Mouse (Mus musculus): ENCODE results near the gene Fam47e. TPM values are rescaled to one million over a fixed set of nuclear protein-coding genes. Genes with fewer than 3 reads are reported as not detected.

Fam47e gene
- polyA plus RNA-seq, 1 experiment from 2014 or later, result not detected

- WGBS, result 92% methylated on average over 5 of the region's 5 CpGs
- H3K36me3 ChIP-seq (replicated peaks), result no peaks in the 10 kb centered on the region
These were observed 52.8 kb downstream of the Fam47e start for GRCm38 (mm10) chr5:92607492-92608229.

GRCm38 (mm10) chr5:92612756-92613155 is 57.9 kb downstream of the Fam47e start:
- 92% methylated on average over 4 of the region's 4 CpGs for WGBS
- no peaks in the 10 kb centered on the region for H3K36me3 ChIP-seq (replicated peaks)
- no peak overlapping the region for H3K27ac ChIP-seq
- H3K4me3 ChIP-seq, result no peak overlapping the region
- H3K4me1 ChIP-seq, result no peaks in the 10 kb centered on the region
- H3K9me3 ChIP-seq, result no peaks in the 10 kb centered on the region
- DNase-seq (ENCODE audit: extremely low spot score, low spot score), result no peak
- no peaks in the 10 kb centered on the region for H3K27me3 ChIP-seq (ENCODE audit: poor library complexity, severe bottlenecking)

More at GRCm38 (mm10) chr5:92607492-92608229, 52.8 kb downstream of the Fam47e start:
- no peaks in the 10 kb centered on the region for H3K9me3 ChIP-seq
- DNase-seq (ENCODE audit: extremely low spot score, low spot score), result no peak
- no peak overlapping the region for H3K4me3 ChIP-seq
- H3K4me1 ChIP-seq, result peaks cover 11% of the 10 kb centered on the region
- H3K27ac ChIP-seq, result no peak overlapping the region
- H3K27me3 ChIP-seq (ENCODE audit: poor library complexity, severe bottlenecking), result peaks cover 23% of the 10 kb centered on the region

DNA sequence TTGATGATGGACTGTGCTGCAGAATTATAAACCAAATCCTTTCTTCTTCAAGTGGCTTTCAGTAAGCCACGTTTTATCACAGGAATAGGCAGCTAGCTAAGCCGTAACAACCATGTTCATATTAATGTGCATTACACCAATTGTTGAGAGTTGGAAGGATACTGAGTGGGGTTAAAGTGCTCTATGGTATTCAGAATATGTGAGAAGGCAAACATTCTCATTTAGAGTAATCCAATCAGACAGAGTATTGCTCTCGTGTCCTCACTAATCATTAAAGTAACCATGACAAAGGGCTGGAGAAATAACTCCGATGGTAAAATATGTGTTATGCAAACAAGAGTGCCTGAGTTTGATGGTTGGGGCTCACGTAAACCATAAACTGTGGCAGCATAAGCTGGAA is 67.0 kb downstream of the Fam47e start:
- DNase-seq (ENCODE audit: extremely low spot score, low spot score), result no peak
- Histone ChIP-seq H3K4me1 (no peaks in the 10 kb centered on the region), H3K27me3 (ENCODE audit: poor library complexity, severe bottlenecking) (no peaks in the 10 kb centered on the region), H3K36me3 (replicated peaks) (no peaks in the 10 kb centered on the region), H3K9me3 (peaks cover 4% of the 10 kb centered on the region; the same call in 1 of the 2 replicates), H3K27ac (no peak overlapping the region), H3K4me3 (no peak overlapping the region)
- WGBS, result 91% methylated on average over 5 of the region's 5 CpGs

DNA sequence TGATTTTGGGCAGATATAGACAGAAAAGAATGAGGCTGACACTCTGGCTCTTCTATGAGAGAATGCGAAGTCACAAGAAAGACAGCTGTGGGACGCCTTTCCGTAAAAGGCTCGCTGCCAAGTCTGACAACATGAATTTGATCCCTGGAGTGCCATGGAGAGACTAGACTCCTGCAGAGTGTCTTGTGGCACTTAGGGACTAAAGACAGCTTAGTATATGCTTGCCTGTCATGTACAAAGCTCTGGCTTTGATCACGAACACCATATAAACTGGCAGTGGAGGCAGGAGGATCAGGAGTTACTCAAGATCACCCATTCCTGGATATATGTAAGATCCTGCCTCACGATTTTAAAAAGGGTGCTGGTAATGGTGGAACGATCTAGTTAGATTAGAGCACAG is 73.0 kb downstream of the Fam47e start:
- Histone ChIP-seq H3K9me3 (peaks cover 4% of the 10 kb centered on the region; the same call in 1 of the 2 replicates), H3K4me1 (no peaks in the 10 kb centered on the region), H3K27ac (no peak overlapping the region), H3K36me3 (replicated peaks) (no peaks in the 10 kb centered on the region), H3K4me3 (no peak overlapping the region), H3K27me3 (ENCODE audit: poor library complexity, severe bottlenecking) (no peaks in the 10 kb centered on the region)
- no peak for DNase-seq (ENCODE audit: extremely low spot score, low spot score)
- 90% methylated on average over 7 of the region's 7 CpGs for WGBS

GRCm38 (mm10) chr5:92633526-92633925 is 78.7 kb downstream of the Fam47e start:
- Histone ChIP-seq H3K27me3 (ENCODE audit: poor library complexity, severe bottlenecking) (no peaks in the 10 kb centered on the region), H3K9me3 (no peaks in the 10 kb centered on the region), H3K4me1 (no peaks in the 10 kb centered on the region), H3K4me3 (no peak overlapping the region), H3K36me3 (replicated peaks) (no peaks in the 10 kb centered on the region), H3K27ac (no peak overlapping the region)
- DNase-seq (ENCODE audit: extremely low spot score, low spot score), result no peak
- 62% methylated on average over 4 of the region's 4 CpGs for WGBS

- Histone ChIP-seq H3K4me3 (no peak overlapping the region), H3K36me3 (replicated peaks) (no peaks in the 10 kb centered on the region), H3K4me1 (no peaks in the 10 kb centered on the region), H3K9me3 (no peaks in the 10 kb centered on the region), H3K27me3 (ENCODE audit: poor library complexity, severe bottlenecking) (no peaks in the 10 kb centered on the region), H3K27ac (no peak overlapping the region)
- WGBS, result 78% methylated on average over 3 of the region's 3 CpGs
- DNase-seq (ENCODE audit: extremely low spot score, low spot score), result no peak
These were observed 80.0 kb downstream of the Fam47e start for GRCm38 (mm10) chr5:92634916-92635315.

- no peak for DNase-seq (ENCODE audit: extremely low spot score, low spot score)
- H3K36me3 ChIP-seq (replicated peaks), result no peaks in the 10 kb centered on the region
- no peaks in the 10 kb centered on the region for H3K4me1 ChIP-seq
- no peaks in the 10 kb centered on the region for H3K9me3 ChIP-seq
- 93% methylated on average over 5 of the region's 5 CpGs for WGBS
- no peaks in the 10 kb centered on the region for H3K27me3 ChIP-seq (ENCODE audit: poor library complexity, severe bottlenecking)
- no peak overlapping the region for H3K27ac ChIP-seq
- no peak overlapping the region for H3K4me3 ChIP-seq
These were observed 81.0 kb downstream of the Fam47e start for GRCm38 (mm10) chr5:92635891-92636290.

DNA sequence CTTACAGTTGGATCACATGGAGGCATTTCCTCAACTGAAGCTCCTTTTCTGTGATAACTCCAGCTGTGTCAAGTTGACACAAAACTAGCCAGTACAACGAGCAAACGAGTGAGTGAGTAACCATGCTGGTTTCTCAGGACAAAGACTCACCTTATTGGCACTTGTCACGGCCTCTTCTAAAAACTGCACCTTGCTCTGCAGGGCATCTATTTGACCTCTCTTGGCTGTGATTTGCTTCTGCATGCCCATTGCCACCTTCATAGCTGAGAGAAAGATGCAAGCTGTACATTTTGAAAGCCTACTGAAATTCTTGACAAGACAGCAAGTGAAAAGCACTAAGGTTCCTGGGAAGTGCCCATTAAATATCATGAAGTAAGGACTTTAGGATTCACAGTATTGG is 86.0 kb downstream of the Fam47e start:
- no peak overlapping the region for H3K27ac ChIP-seq
- H3K27me3 ChIP-seq (ENCODE audit: poor library complexity, severe bottlenecking), result no peaks in the 10 kb centered on the region
- DNase-seq (ENCODE audit: extremely low spot score, low spot score), result no peak
- no peak overlapping the region for H3K4me3 ChIP-seq
- 85% methylated on average over 3 of the region's 3 CpGs for WGBS
- no peaks in the 10 kb centered on the region for H3K4me1 ChIP-seq
- no peaks in the 10 kb centered on the region for H3K36me3 ChIP-seq (replicated peaks)
- H3K9me3 ChIP-seq, result no peaks in the 10 kb centered on the region

Other genes with a start within 250 kb of the Fam47e start
- gene Sdad1, start 244.6 kb upstream of the Fam47e start, polyA plus RNA-seq (2016; fragmentation: Nextera tagmentation; extraction: Ambion mirVana), result 59.4 and 63.0 TPM in 2 replicates
- gene Cxcl9, start 227.0 kb upstream of the Fam47e start, polyA plus RNA-seq (2016; fragmentation: Nextera tagmentation; extraction: Ambion mirVana), result not detected in 2 replicates
- gene Art3, start 223.2 kb upstream of the Fam47e start, polyA plus RNA-seq (2016; fragmentation: Nextera tagmentation; extraction: Ambion mirVana), result 0.48 and 1.2 TPM in 2 replicates
- 0.33 TPM in 1 of 2 replicates, not detected in the other for gene Cxcl10, start 206.2 kb upstream of the Fam47e start, polyA plus RNA-seq (2016; fragmentation: Nextera tagmentation; extraction: Ambion mirVana)
- gene Nup54, start 119.8 kb upstream of the Fam47e start, polyA plus RNA-seq (2016; fragmentation: Nextera tagmentation; extraction: Ambion mirVana), result 75.1 and 75.8 TPM in 2 replicates
- 7.8 and 9.7 TPM in 2 replicates for gene Scarb2, start 48.2 kb upstream of the Fam47e start, polyA plus RNA-seq (2016; fragmentation: Nextera tagmentation; extraction: Ambion mirVana)
- 7.0 and 7.1 TPM in 2 replicates for gene Stbd1, start 48.0 kb downstream of the Fam47e start, polyA plus RNA-seq (2016; fragmentation: Nextera tagmentation; extraction: Ambion mirVana)
- gene Ccdc158, start 120.2 kb downstream of the Fam47e start, polyA plus RNA-seq (2016; fragmentation: Nextera tagmentation; extraction: Ambion mirVana), result 0.86 and 1.4 TPM in 2 replicates
- gene Shroom3, start 128.4 kb downstream of the Fam47e start, polyA plus RNA-seq (2016; fragmentation: Nextera tagmentation; extraction: Ambion mirVana), result 8.1 and 9.1 TPM in 2 replicates